Mouse (Mus musculus) CH12F3 (cell line): ENCODE data around the gene Cfap157.

Source experiments
- in situ Hi-C: fragments of 300-500 bp; cut with MboI; formaldehyde crosslinking; loops from 2 replicates; pipeline ENCODE4 v1.14.3; 2020; ENCODE audit warnings: low sequenced_read_pairs

Cfap157 gene

GRCm38 (mm10) chr2:32787176-32787575, 2.9 kb upstream of the Cfap157 start:
- in situ Hi-C loops, result loop anchor here (10.0 kb wide), 1 partner anchor 68 kb away; no protein-coding TSS in a partner anchor

- in situ Hi-C loops, result loop anchor here (10.0 kb wide), 1 partner anchor 73 kb away; no protein-coding TSS in a partner anchor
Measured at GRCm38 (mm10) chr2:32781710-32782109, 2.5 kb downstream of the Cfap157 start.

GRCm38 (mm10) chr2:32779714-32780113, 4.5 kb downstream of the Cfap157 start:
- in situ Hi-C loops, result loop anchor here (10.0 kb wide), 1 partner anchor 75 kb away; no protein-coding TSS in a partner anchor

- in situ Hi-C loops, result no loop called here
Measured at GRCm38 (mm10) chr2:32779131-32779530, 5.1 kb downstream of the Cfap157 start.

- in situ Hi-C loops, result no loop called here
Measured at GRCm38 (mm10) chr2:32778081-32778480, 6.1 kb downstream of the Cfap157 start.

- in situ Hi-C loops, result no loop called here
Measured at GRCm38 (mm10) chr2:32776192-32776591, 8.0 kb downstream of the Cfap157 start.

GRCm38 (mm10) chr2:32775359-32776074, 8.7 kb downstream of the Cfap157 start, which contains the start of the genes Ttc16 and Ptrh1:
Gene Ttc16 (minus strand): TSS chr2:32775633.
Gene Ptrh1 (plus strand): TSS chr2:32775786.
- in situ Hi-C loops, result no loop called here

- in situ Hi-C loops, result no loop called here
Measured at GRCm38 (mm10) chr2:32772626-32773279, 11.5 kb downstream of the Cfap157 start.

- in situ Hi-C loops, result no loop called here
Measured at GRCm38 (mm10) chr2:32771886-32772285, 12.3 kb downstream of the Cfap157 start.

GRCm38 (mm10) chr2:32769327-32770085, 14.7 kb downstream of the Cfap157 start:
- in situ Hi-C loops, result no loop called here

GRCm38 (mm10) chr2:32768661-32769285, 15.5 kb downstream of the Cfap157 start:
- in situ Hi-C loops, result no loop called here

- in situ Hi-C loops, result no loop called here
Measured at GRCm38 (mm10) chr2:32767241-32767640, 17.0 kb downstream of the Cfap157 start.

- in situ Hi-C loops, result no loop called here
Measured at GRCm38 (mm10) chr2:32763353-32763752, 20.9 kb downstream of the Cfap157 start.

- in situ Hi-C loops, result no loop called here
Measured at GRCm38 (mm10) chr2:32761859-32762258, 22.4 kb downstream of the Cfap157 start.

GRCm38 (mm10) chr2:32761361-32761760, 22.9 kb downstream of the Cfap157 start:
- in situ Hi-C loops, result no loop called here

- in situ Hi-C loops, result no loop called here
Measured at GRCm38 (mm10) chr2:32759001-32759400, 25.2 kb downstream of the Cfap157 start.

GRCm38 (mm10) chr2:32758503-32758902, 25.7 kb downstream of the Cfap157 start:
- in situ Hi-C loops, result no loop called here

GRCm38 (mm10) chr2:32757056-32757845, 27.0 kb downstream of the Cfap157 start, which contains the start of gene Tor2a:
Gene Tor2a (plus strand): TSS chr2:32757234.
- in situ Hi-C loops, result no loop called here

- in situ Hi-C loops, result no loop called here
Measured at GRCm38 (mm10) chr2:32756674-32757055, 27.6 kb downstream of the Cfap157 start.

GRCm38 (mm10) chr2:32752181-32752580, 32.0 kb downstream of the Cfap157 start:
- in situ Hi-C loops, result no loop called here
